Mouse (Mus musculus): Measurements from ENCODE around the gene Asic5.

Gene Asic5

GRCm38 (mm10) chr3:82022421-82022920, 40.4 kb downstream of the Asic5 start:
- DNase-seq: no peak

- no peak for DNase-seq
These were observed 41.0 kb downstream of the Asic5 start for GRCm38 (mm10) chr3:82023065-82023464.

- no peak for DNase-seq
These were observed 45.2 kb downstream of the Asic5 start for GRCm38 (mm10) chr3:82027286-82027685.

GRCm38 (mm10) chr3:82029229-82029628, 47.1 kb downstream of the Asic5 start:
- no peak for DNase-seq

- DNase-seq: no peak
These were observed 48.1 kb downstream of the Asic5 start for GRCm38 (mm10) chr3:82030008-82030748.

- DNase-seq: no peak
These were observed 54.4 kb downstream of the Asic5 start for GRCm38 (mm10) chr3:82036262-82037044.

- no peak for DNase-seq
These were observed 61.6 kb downstream of the Asic5 start for GRCm38 (mm10) chr3:82043676-82044075.

GRCm38 (mm10) chr3:82044902-82045301, 62.8 kb downstream of the Asic5 start:
- DNase-seq: no peak

- no peak for DNase-seq
These were observed 64.0 kb downstream of the Asic5 start for GRCm38 (mm10) chr3:82046087-82046486.

GRCm38 (mm10) chr3:82047100-82047753, 65.1 kb downstream of the Asic5 start:
- DNase-seq: peak; percentile 67

GRCm38 (mm10) chr3:82048078-82048477, 66.0 kb downstream of the Asic5 start:
- no peak for DNase-seq

- DNase-seq: no peak
These were observed 66.6 kb downstream of the Asic5 start for GRCm38 (mm10) chr3:82048681-82049080.

- DNase-seq: no peak
These were observed 69.4 kb downstream of the Asic5 start for GRCm38 (mm10) chr3:82051468-82051867.

- no peak for DNase-seq
These were observed 69.9 kb downstream of the Asic5 start for GRCm38 (mm10) chr3:82052029-82052428.

GRCm38 (mm10) chr3:82054283-82054974, 72.3 kb downstream of the Asic5 start:
- no peak for DNase-seq

GRCm38 (mm10) chr3:82057201-82057600, 75.1 kb downstream of the Asic5 start:
- no peak for DNase-seq

- DNase-seq: no peak
These were observed 79.5 kb downstream of the Asic5 start for GRCm38 (mm10) chr3:82061402-82062180.

GRCm38 (mm10) chr3:82067830-82068229, 85.7 kb downstream of the Asic5 start:
- no peak for DNase-seq

Data from right cerebral cortex, postnatal 14 days (tissue).